In genomic region chr7:119418523-119418922, GRCm38 (mm10) we compare ENCODE assay signal across 34 mouse cellular contexts. TPM values are rescaled to one million over a fixed set of nuclear protein-coding genes. Genes with fewer than 3 reads are reported as not detected.
DNase-seq lines count a peak whose midpoint lies in the region; ATAC-seq and TF ChIP-seq lines count a peak whose summit lies in the region.
"Had no signal": no experiment of that assay in that cellular context is flagged by ENCODE, and none has a peak within 500 bp of the region (broad histone marks: within the 10 kb centered on the region; RNA-seq: fewer than 3 reads in every experiment).

No protein-coding gene starts in this region.

- 63% methylated on average over 1 of the region's 1 CpGs for WGBS in hindbrain, postnatal 0 days
- WGBS in hindbrain, embryonic 14.5 days, result 62% methylated on average over 1 of the region's 1 CpGs

- peak; percentile 34 for DNase-seq in hindbrain, postnatal 0 days (ENCODE audit: low spot score)
- DNase-seq in hindbrain, embryonic 14.5 days (ENCODE audit: low spot score), result no peak
- peak; percentile 8 for DNase-seq in retina, postnatal 1 day
- DNase-seq in retina, embryonic 14.5 days (ENCODE audit: low spot score), result no peak
- peak; percentile 17 for DNase-seq in brain, adult 2 months (ENCODE audit: low read depth, low spot score)
- DNase-seq in adrenal gland, adult (ENCODE audit: inconsistent age in 2 of 2, low spot score in 1 of 2), result no peak
- DNase-seq: adrenal gland, postnatal 10 days; adrenal gland, postnatal 36 days; cerebellum, adult 18-20 months; cerebellum, adult 9-11 months; gastrocnemius, postnatal 10 days; gastrocnemius, postnatal 36 days; heart, adult 2 months; heart, postnatal 14 days; heart, postnatal 4 days had no signal

- no peak for TF ChIP-seq CTCF in hindbrain, postnatal 0 days (IDR thresholded peaks at IDR 0.05; ENCODE audit: low read depth)

- H3K9ac ChIP-seq in hindbrain, postnatal 0 days (replicated peaks; ENCODE audit: low read length), result no peak overlapping the region
- no peak overlapping the region for H3K9ac ChIP-seq in hindbrain, embryonic 14.5 days
- H3K9ac ChIP-seq: forebrain, embryonic 13.5 days; heart, embryonic 13.5 days; hindbrain, embryonic 12.5 days had no signal

- H3K36me3 ChIP-seq in hindbrain, postnatal 0 days (ENCODE audit: insufficient read depth, low read length), result no peaks in the 10 kb centered on the region
- H3K36me3 ChIP-seq in hindbrain, embryonic 14.5 days (replicated peaks; ENCODE audit: control insufficient read depth, insufficient read depth), result no peaks in the 10 kb centered on the region
- H3K36me3 ChIP-seq: forebrain, embryonic 10.5 days; heart, embryonic 10.5 days; heart, embryonic 13.5 days; hindbrain, embryonic 12.5 days had no signal

- H3K4me1 ChIP-seq in hindbrain, postnatal 0 days (ENCODE audit: insufficient read depth, low read length), result peaks cover 5% of the 10 kb centered on the region
- H3K4me1 ChIP-seq in hindbrain, embryonic 14.5 days (replicated peaks; ENCODE audit: control insufficient read depth, insufficient read depth, low read length), result peaks cover 13% of the 10 kb centered on the region
- H3K4me1 ChIP-seq: heart, embryonic 10.5 days; heart, embryonic 13.5 days had no signal

- H3K4me2 ChIP-seq in hindbrain, postnatal 0 days (ENCODE audit: low read depth, low read length), result no peak overlapping the region
- H3K4me2 ChIP-seq in hindbrain, embryonic 14.5 days (replicated peaks), result no peak overlapping the region
- H3K4me2 ChIP-seq: forebrain, embryonic 13.5 days; heart, embryonic 13.5 days; hindbrain, embryonic 12.5 days had no signal

- no peak overlapping the region for H3K27ac ChIP-seq in hindbrain, postnatal 0 days
- no peak overlapping the region for H3K27ac ChIP-seq in hindbrain, embryonic 14.5 days
- H3K27ac ChIP-seq: forebrain, embryonic 10.5 days; forebrain, embryonic 13.5 days; heart, adult 2 months; heart, embryonic 10.5 days; heart, embryonic 13.5 days; hindbrain, embryonic 12.5 days had no signal

- peak; percentile 27; the same call in 1 of the 2 replicates for ATAC-seq in hindbrain, postnatal 0 days
- ATAC-seq in hindbrain, embryonic 14.5 days (ENCODE audit: low FRiP score), result no peak
- peak; percentile 72 to 80; a peak in 3 of 4 replicates for ATAC-seq in hematopoietic stem cell, adult 5-6 weeks (replicated peaks in 1 of 2; ENCODE audit: insufficient read depth in 1 of 2, low FRiP score in 2 of 2, low TSS enrichment in 1 of 2, low read depth in 1 of 2, poor library complexity in 2 of 2, severe bottlenecking in 2 of 2)
- ATAC-seq: activated CD4-positive, CD25-positive, alpha-beta regulatory T cell, adult 4 months; CD4-positive, CD25-positive, alpha-beta regulatory T cell, adult 4 months; forebrain, embryonic 13.5 days; forebrain, embryonic 16.5 days; hindbrain, embryonic 16.5 days; inflammation-experienced regulatory T-cells, adult 6 months; intestine, embryonic 16.5 days had no signal

- H3K27me3 ChIP-seq in hindbrain, postnatal 0 days (ENCODE audit: insufficient read depth, low read length), result no peaks in the 10 kb centered on the region
- no peaks in the 10 kb centered on the region for H3K27me3 ChIP-seq in hindbrain, embryonic 14.5 days (ENCODE audit: control insufficient read depth, insufficient read depth, low read length)
- H3K27me3 ChIP-seq: forebrain, embryonic 13.5 days; heart, embryonic 13.5 days; hindbrain, embryonic 12.5 days had no signal

- no peak overlapping the region for H3K4me3 ChIP-seq in hindbrain, postnatal 0 days (ENCODE audit: low read length)
- no peak overlapping the region for H3K4me3 ChIP-seq in hindbrain, embryonic 14.5 days (replicated peaks; ENCODE audit: low read length)
- H3K4me3 ChIP-seq: forebrain, embryonic 10.5 days; forebrain, embryonic 13.5 days; heart, adult 2 months; heart, embryonic 10.5 days; heart, embryonic 13.5 days; hindbrain, embryonic 12.5 days had no signal

- H3K9me3 ChIP-seq in hindbrain, postnatal 0 days (ENCODE audit: low read length), result no peaks in the 10 kb centered on the region
- no peaks in the 10 kb centered on the region for H3K9me3 ChIP-seq in hindbrain, embryonic 14.5 days (ENCODE audit: control insufficient read depth, low read length)
- H3K9me3 ChIP-seq: forebrain, embryonic 10.5 days; forebrain, embryonic 13.5 days; heart, embryonic 10.5 days; heart, embryonic 13.5 days; hindbrain, embryonic 12.5 days had no signal

RNA-seq across cellular contexts. Expression of gene Gp2, which starts 40.6 kb away (rescaled TPM):
- not detected in 2 replicates for total RNA-seq in hindbrain, postnatal 0 days (2014; rRNA removed)
- polyA plus RNA-seq in hindbrain, postnatal 0 days (2015; fragmentation: Nextera tagmentation; extraction: Ambion mirVana), result not detected in 2 replicates
- not detected in 2 replicates for polyA plus RNA-seq in hindbrain, embryonic 14.5 days (2014; fragmentation: Nextera tagmentation; extraction: Ambion mirVana)
- total RNA-seq in hematopoietic stem cell, adult 5-6 weeks (2017), result not detected in 2 replicates
- total RNA-seq: adrenal gland, adult 18-20 months; adrenal gland, postnatal 10 days; adrenal gland, postnatal 36 days; gastrocnemius, adult 18-20 months; gastrocnemius, postnatal 10 days; gastrocnemius, postnatal 36 days; granulocyte monocyte progenitor cell, adult 5-6 weeks; heart, adult 2 months; heart, postnatal 14 days; heart, postnatal 4 days had no signal
- polyA plus RNA-seq: activated CD4-positive, CD25-positive, alpha-beta regulatory T cell, adult 4 months; C2C12; CD4-positive, CD25-positive, alpha-beta regulatory T cell, adult 4 months; embryonic facial prominence, embryonic 11.5 days; embryonic facial prominence, embryonic 14.5 days; forebrain, embryonic 10.5 days; forebrain, embryonic 13.5 days; forebrain, embryonic 16.5 days; heart, embryonic 10.5 days; heart, embryonic 13.5 days; heart, embryonic 16.5 days; hindbrain, embryonic 12.5 days; hindbrain, embryonic 16.5 days had no signal

Comparison
In these comparisons a context has a peak if more than half of its experiments do, and no peak if none do; other contexts are left out.
1. DNase-seq: peak in hindbrain, postnatal 0 days (single experiment), retina, postnatal 1 day (single experiment) and brain, adult 2 months (single experiment); none in hindbrain, embryonic 14.5 days (single experiment), retina, embryonic 14.5 days (single experiment) and adrenal gland, adult (0 of 2).